Mouse (Mus musculus) embryonic facial prominence, embryonic 11.5 days (tissue): ENCODE measurements around the gene Bace2. TPM values are rescaled to one million over a fixed set of nuclear protein-coding genes. Genes with fewer than 3 reads are reported as not detected.

Experiments
- ATAC-seq: fragments of 200-750 bp; cut with Nextera tagmentation; replicated peaks from 2 replicates; pipeline ENCODE4 v1.8.0; 2017; ENCODE audit warnings: low read depth; ENCODE audit not compliant: insufficient number of reproducible peaks, low FRiP score, low TSS enrichment
- DNase-seq: peaks from one replicate; pipeline ENCODE4 v3.0.0-alpha.2; 2015; ENCODE audit warnings: low spot score
- H3K27ac ChIP-seq: fragments of 300-500 bp; sonication (generic); replicated peaks from 2 replicates; pipeline ENCODE4 v1.5.1; 2014; ENCODE audit warnings: mild to moderate bottlenecking, low read depth, low read length, control low read depth
- H3K27me3 ChIP-seq: fragments of 300-500 bp; sonication (generic); 2 replicates; pipeline ENCODE4 v1.6.1; 2014; ENCODE audit warnings: mild to moderate bottlenecking, low read length, moderate library complexity, mixed read lengths; ENCODE audit not compliant: control insufficient read depth, insufficient read depth
- H3K36me3 ChIP-seq: fragments of 300-500 bp; sonication (generic); replicated peaks from 2 replicates; pipeline ENCODE4 v1.6.1; 2014; ENCODE audit warnings: low read depth, mild to moderate bottlenecking, low read length, moderate library complexity, mixed read lengths; ENCODE audit not compliant: control insufficient read depth, insufficient read depth
- H3K4me1 ChIP-seq: fragments of 300-500 bp; sonication (generic); 2 replicates; pipeline ENCODE4 v1.6.1; 2014; ENCODE audit warnings: low read length, mixed read lengths; ENCODE audit not compliant: control insufficient read depth, insufficient read depth
- H3K4me2 ChIP-seq: fragments of 300-500 bp; sonication (generic); 2 replicates; pipeline ENCODE4 v1.6.1; 2014; ENCODE audit warnings: low read depth, mild to moderate bottlenecking, control low read depth, low read length, moderate library complexity
- H3K4me3 ChIP-seq: fragments of 300-500 bp; sonication (generic); 2 replicates; pipeline ENCODE4 v1.5.1; 2014; ENCODE audit warnings: low read depth, low read length, control low read depth
- H3K9ac ChIP-seq: fragments of 300-500 bp; sonication (generic); replicated peaks from 2 replicates; pipeline ENCODE4 v1.6.1; 2014; ENCODE audit warnings: mild to moderate bottlenecking, control low read depth, low read length
- H3K9me3 ChIP-seq: fragments of 300-500 bp; sonication (generic); replicated peaks from 2 replicates; pipeline ENCODE4 v1.6.1; 2016; ENCODE audit warnings: mild to moderate bottlenecking, low read length, inconsistent platforms, mixed read lengths; ENCODE audit not compliant: control insufficient read depth
- WGBS: fragments of 180-500 bp; shearing (Covaris S2); extraction: QIAGEN DNeasy Blood & Tissue Kit; methylation state at CpG from one replicate; pipeline ENCODE4 v1.1.7; 2014; 5-methylcytosine and 5-hydroxymethylcytosine counted together
- polyA plus RNA-seq: library from polyadenylated mRNA; unstranded; fragments of >200 nt; fragmentation: Nextera tagmentation; extraction: Ambion mirVana; gene quantifications from 2 replicates; pipeline ENCODE4 v1.2.1, GENCODE M21; 2014

Gene Bace2
- polyA plus RNA-seq, 1 experiment from 2014 or later, result 3.7 TPM

- no peaks in the 10 kb centered on the region for H3K36me3 ChIP-seq
- no peak overlapping the region for H3K27ac ChIP-seq
- H3K4me3 ChIP-seq, result no peak overlapping the region
- 87% methylated on average over 2 of the region's 2 CpGs for WGBS
- ATAC-seq (no peak), DNase-seq (no peak)
- no peaks in the 10 kb centered on the region for H3K4me1 ChIP-seq
- H3K27me3 ChIP-seq, result no peaks in the 10 kb centered on the region
- no peaks in the 10 kb centered on the region for H3K9me3 ChIP-seq
- no peak overlapping the region for H3K4me2 ChIP-seq
- H3K9ac ChIP-seq, result no peak overlapping the region
Measured at GRCm38 (mm10) chr16:97328602-97329001, 27.9 kb upstream of the Bace2 start.

GRCm38 (mm10) chr16:97353013-97353412, 3.5 kb upstream of the Bace2 start:
- DNase-seq (no peak), ATAC-seq (no peak)
- no peak overlapping the region for H3K9ac ChIP-seq
- H3K4me2 ChIP-seq, result no peak overlapping the region
- no peaks in the 10 kb centered on the region for H3K9me3 ChIP-seq
- no peak overlapping the region for H3K27ac ChIP-seq
- peaks cover 5% of the 10 kb centered on the region for H3K27me3 ChIP-seq
- 73% methylated on average over 2 of the region's 2 CpGs for WGBS
- H3K4me3 ChIP-seq, result no peak overlapping the region
- H3K36me3 ChIP-seq, result no peaks in the 10 kb centered on the region
- H3K4me1 ChIP-seq, result peaks cover 3% of the 10 kb centered on the region; the same call in 1 of the 2 replicates

- Histone ChIP-seq H3K36me3 (no peaks in the 10 kb centered on the region), H3K9ac (no peak overlapping the region), H3K4me1 (peaks cover 3% of the 10 kb centered on the region; the same call in 1 of the 2 replicates), H3K4me3 (no peak overlapping the region), H3K9me3 (no peaks in the 10 kb centered on the region), H3K27me3 (peaks cover 5% of the 10 kb centered on the region), H3K27ac (no peak overlapping the region), H3K4me2 (no peak overlapping the region)
- ATAC-seq (no peak), DNase-seq (no peak)
- whole genome bisulfite sequencing, result 70% methylated on average over 2 of the region's 2 CpGs
Measured at GRCm38 (mm10) chr16:97354632-97355031, 1.9 kb upstream of the Bace2 start.

GRCm38 (mm10) chr16:97357188-97357821, 763 bp downstream of the Bace2 start:
- ATAC-seq (0 out of 2 replicates have a peak, but pooled peaks have one; percentile 58), DNase-seq (peak; percentile 27)
- Histone ChIP-seq H3K9me3 (no peaks in the 10 kb centered on the region), H3K9ac (no peak overlapping the region; the same call in 1 of the 2 replicates), H3K4me3 (peak overlapping the region; percentile 52), H3K4me2 (peak overlapping the region; percentile 97), H3K36me3 (no peaks in the 10 kb centered on the region), H3K4me1 (peaks cover 3% of the 10 kb centered on the region; the same call in 1 of the 2 replicates), H3K27ac (no peak overlapping the region), H3K27me3 (peaks cover 5% of the 10 kb centered on the region)
- WGBS, result under 1% methylated on average over 25 of the region's 25 CpGs

GRCm38 (mm10) chr16:97362231-97362888, 5.8 kb downstream of the Bace2 start:
- Histone ChIP-seq H3K36me3 (no peaks in the 10 kb centered on the region), H3K4me1 (no peaks in the 10 kb centered on the region), H3K4me2 (no peak overlapping the region), H3K27ac (no peak overlapping the region), H3K27me3 (0 out of 2 replicates have a peak, but pooled peaks cover 2% of the 10 kb centered on the region), H3K4me3 (no peak overlapping the region), H3K9me3 (no peaks in the 10 kb centered on the region), H3K9ac (no peak overlapping the region)
- no peak for DNase-seq
- no peak for ATAC-seq
- 79% methylated on average over 8 of the region's 8 CpGs for WGBS

GRCm38 (mm10) chr16:97366141-97366540, 9.6 kb downstream of the Bace2 start:
- Histone ChIP-seq H3K27me3 (no peaks in the 10 kb centered on the region), H3K4me3 (no peak overlapping the region), H3K9me3 (no peaks in the 10 kb centered on the region), H3K27ac (no peak overlapping the region), H3K4me1 (no peaks in the 10 kb centered on the region), H3K4me2 (no peak overlapping the region), H3K36me3 (no peaks in the 10 kb centered on the region), H3K9ac (no peak overlapping the region)
- no peak for DNase-seq
- WGBS, result 51% methylated on average over 2 of the region's 2 CpGs
- ATAC-seq, result no peak

GRCm38 (mm10) chr16:97370258-97370657, 13.7 kb downstream of the Bace2 start:
- Histone ChIP-seq H3K4me3 (no peak overlapping the region), H3K9ac (no peak overlapping the region), H3K9me3 (no peaks in the 10 kb centered on the region), H3K27ac (no peak overlapping the region), H3K4me1 (no peaks in the 10 kb centered on the region), H3K27me3 (no peaks in the 10 kb centered on the region), H3K36me3 (no peaks in the 10 kb centered on the region), H3K4me2 (no peak overlapping the region)
- 87% methylated on average over 4 of the region's 4 CpGs for WGBS
- ATAC-seq, result no peak
- no peak for DNase-seq

- no peak overlapping the region for H3K27ac ChIP-seq
- H3K4me3 ChIP-seq, result no peak overlapping the region
- H3K9me3 ChIP-seq, result no peaks in the 10 kb centered on the region
- H3K9ac ChIP-seq, result no peak overlapping the region
- WGBS, result 32% methylated on average over 2 of the region's 2 CpGs
- ATAC-seq (no peak), DNase-seq (no peak)
- H3K36me3 ChIP-seq, result no peaks in the 10 kb centered on the region
- H3K4me1 ChIP-seq, result peaks cover 2% of the 10 kb centered on the region; the same call in 1 of the 2 replicates
- no peaks in the 10 kb centered on the region for H3K27me3 ChIP-seq
- no peak overlapping the region for H3K4me2 ChIP-seq
Measured at GRCm38 (mm10) chr16:97387955-97388354, 31.4 kb downstream of the Bace2 start.
